Mouse (Mus musculus): ENCODE measurements around the gene Smc1b.

DNA sequence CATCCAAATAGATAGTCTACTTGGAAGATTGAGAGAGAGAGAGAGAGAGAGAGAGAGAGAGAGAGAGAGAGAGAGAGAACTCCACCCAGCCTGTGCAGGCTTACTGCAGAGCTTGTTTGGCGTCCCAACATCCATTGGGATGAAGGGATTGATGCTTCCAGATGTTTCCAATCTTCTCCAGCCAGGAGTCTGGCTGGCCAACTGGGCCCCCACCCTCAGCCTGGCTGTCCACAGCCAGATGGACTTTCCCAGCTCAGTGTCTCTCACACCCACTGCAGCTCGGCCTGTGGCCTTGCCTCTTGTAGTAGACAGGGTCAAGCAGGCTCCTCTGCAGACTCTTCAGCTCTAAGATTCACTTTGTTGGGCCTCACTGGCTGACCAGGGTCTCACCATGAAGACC, 40.3 kb upstream of the Smc1b start:
- TF ChIP-seq CTCF (IDR thresholded peaks at IDR 0.05; ENCODE audit: extremely low read depth, insufficient read depth, insufficient read length, insufficient replicate concordance): no peak
- TF ChIP-seq POLR2A (IDR thresholded peaks at IDR 0.05; ENCODE audit: low read depth, low read length): no peak
